Mouse (Mus musculus) limb, embryonic 14.5 days (tissue): ENCODE measurements around the gene Pax2. TPM values are rescaled to one million over a fixed set of nuclear protein-coding genes. Genes with fewer than 3 reads are reported as not detected.

ENCODE experiments used
- ATAC-seq: fragments of 200-750 bp; cut with Nextera tagmentation; 2 replicates; pipeline ENCODE4 v1.8.0; 2017; ENCODE audit warnings: low read depth, moderate number of reproducible peaks, moderate TSS enrichment; ENCODE audit not compliant: low FRiP score
- DNase-seq: peaks from one replicate; pipeline ENCODE4 v3.0.0-alpha.2; 2015; ENCODE audit warnings: low spot score
- H3K27ac ChIP-seq: fragments of 300-500 bp; sonication (generic); replicated peaks from 2 replicates; pipeline ENCODE4 v1.5.1; 2014; ENCODE audit warnings: low read depth, mild to moderate bottlenecking, low read length, moderate library complexity, mixed read lengths
- H3K27me3 ChIP-seq: fragments of 300-500 bp; sonication (generic); 2 replicates; pipeline ENCODE4 v1.6.1; 2014; ENCODE audit warnings: low read length, mixed read lengths; ENCODE audit not compliant: control insufficient read depth, insufficient read depth
- H3K36me3 ChIP-seq: fragments of 300-500 bp; sonication (generic); 2 replicates; pipeline ENCODE4 v1.6.1; 2014; ENCODE audit warnings: mild to moderate bottlenecking, low read length, moderate library complexity, mixed read lengths; ENCODE audit not compliant: control insufficient read depth, insufficient read depth
- H3K4me1 ChIP-seq: fragments of 300-500 bp; sonication (generic); 2 replicates; pipeline ENCODE4 v1.6.1; 2014; ENCODE audit warnings: antibody characterized with exemption, low read length, mixed read lengths; ENCODE audit not compliant: control insufficient read depth, insufficient read depth
- H3K4me2 ChIP-seq: fragments of 300-500 bp; sonication (generic); replicated peaks from 2 replicates; pipeline ENCODE4 v1.6.1; 2014; ENCODE audit warnings: low read depth, mild to moderate bottlenecking, low read length, moderate library complexity; ENCODE audit not compliant: severe bottlenecking
- H3K4me3 ChIP-seq: fragments of 300-500 bp; sonication (generic); replicated peaks from 2 replicates; pipeline ENCODE4 v1.5.1; 2014; ENCODE audit warnings: low read length
- H3K9ac ChIP-seq: fragments of 300-500 bp; sonication (generic); 2 replicates; pipeline ENCODE4 v1.6.1; 2014; ENCODE audit warnings: mild to moderate bottlenecking, low read depth, low read length, moderate library complexity; ENCODE audit not compliant: severe bottlenecking
- H3K9me3 ChIP-seq: fragments of 300-500 bp; sonication (generic); 2 replicates; pipeline ENCODE4 v1.6.1; 2016; ENCODE audit warnings: low read length; ENCODE audit not compliant: control insufficient read depth
- POLR2A ChIP-seq: fragments of 200-500 bp; IDR thresholded peaks from 2 replicates; pipeline ENCODE4 v1.8.0; 2012; ENCODE audit warnings: inconsistent platforms, mild to moderate bottlenecking, moderate library complexity, borderline replicate concordance; ENCODE audit not compliant: insufficient read depth, insufficient read length; ENCODE audit errors: extremely low read depth
- WGBS: fragments of 180-500 bp; shearing (Covaris S2); extraction: QIAGEN DNeasy Blood & Tissue Kit; methylation state at CpG from one replicate; pipeline ENCODE4 v1.1.7; 2014; 5-methylcytosine and 5-hydroxymethylcytosine counted together
- microRNA-seq: library from miRNA; unstranded; fragments of <30 nt; microRNA quantifications from one replicate; pipeline ENCODE4, GENCODE M21; 2016
- polyA plus RNA-seq, 2 experiments: library from polyadenylated mRNA; depleted of rRNA in 1 of 2; stranded (reverse) in 1 of 2; unstranded in 1 of 2; fragments of >200 nt; fragmentation: Nextera tagmentation in 1 of 2; extraction: Ambion mirVana in 1 of 2; gene quantifications; 2 replicates each; pipeline versions ENCODE4 v1.2.1 to v1.2.3; 2012 to 2014

Gene Pax2
- polyA plus RNA-seq, 2 experiments, result 0.05 TPM; not detected in 1

DNA sequence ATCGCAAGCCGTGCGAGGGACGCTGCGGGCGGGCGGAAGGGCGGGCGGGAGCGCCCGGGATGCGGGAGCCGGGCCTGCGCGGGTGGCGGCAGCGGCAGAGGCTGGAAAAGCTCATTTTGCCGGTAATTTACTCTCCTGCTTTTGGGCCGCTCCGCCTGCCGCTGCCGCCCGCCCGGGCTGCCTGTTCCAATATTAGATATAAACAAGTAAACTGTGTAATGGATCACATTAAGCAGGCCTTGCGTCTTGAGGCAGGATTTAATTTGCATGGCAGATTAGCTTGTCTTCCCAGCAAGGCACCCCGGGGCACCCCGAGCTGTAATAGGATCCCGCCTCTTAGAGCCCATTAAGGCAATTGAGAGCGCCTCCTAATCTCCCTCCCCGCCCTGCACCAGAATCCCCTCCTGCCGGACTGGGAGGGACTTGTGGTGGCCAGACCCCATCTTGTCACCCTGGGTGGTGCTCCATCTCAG is 126.7 kb downstream of the Pax2 start:
- H3K4me2 ChIP-seq, result peak overlapping the region; percentile 48
- H3K27ac ChIP-seq, result no peak overlapping the region
- DNase-seq (peak; percentile 17), ATAC-seq (peak; percentile 44; the same call in 1 of the 2 replicates)
- H3K27me3 ChIP-seq, result peaks cover 4% of the 10 kb centered on the region; the same call in 1 of the 2 replicates
- H3K9ac ChIP-seq, result peak overlapping the region; percentile 60
- no peak for TF ChIP-seq POLR2A
- no peaks in the 10 kb centered on the region for H3K4me1 ChIP-seq
- H3K4me3 ChIP-seq, result peak overlapping the region; percentile 33
- no peaks in the 10 kb centered on the region for H3K36me3 ChIP-seq
- 2% methylated on average over 29 of the region's 31 CpGs for WGBS
- H3K9me3 ChIP-seq, result no peaks in the 10 kb centered on the region

DNA sequence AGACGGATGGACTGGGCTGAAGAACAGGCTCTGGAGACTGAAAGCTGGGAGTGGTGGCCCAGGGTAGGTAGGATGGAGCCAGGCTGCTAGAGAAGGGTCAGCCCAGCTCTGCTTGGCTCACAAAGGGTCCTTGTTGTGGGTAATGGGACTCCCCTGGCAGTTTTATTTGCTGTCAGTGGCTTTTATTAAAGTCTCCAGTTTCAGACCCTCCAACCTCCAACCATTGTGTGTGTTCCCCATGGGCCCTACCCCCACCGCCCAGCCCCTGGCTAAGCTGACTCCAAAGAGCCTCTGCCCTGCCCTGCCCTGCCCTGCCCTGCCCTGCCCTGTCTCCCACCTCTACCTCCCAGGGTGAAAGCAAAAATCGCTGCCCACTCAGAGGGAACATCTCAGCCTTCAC is 128.5 kb downstream of the Pax2 start:
- no peak overlapping the region for H3K27ac ChIP-seq
- peaks cover 4% of the 10 kb centered on the region; the same call in 1 of the 2 replicates for H3K27me3 ChIP-seq
- no peak overlapping the region for H3K9ac ChIP-seq
- no peaks in the 10 kb centered on the region for H3K9me3 ChIP-seq
- 12% methylated on average over 3 of the region's 3 CpGs for WGBS
- DNase-seq (no peak), ATAC-seq (no peak)
- no peak for TF ChIP-seq POLR2A
- no peak overlapping the region for H3K4me2 ChIP-seq
- no peaks in the 10 kb centered on the region for H3K4me1 ChIP-seq
- H3K36me3 ChIP-seq, result no peaks in the 10 kb centered on the region
- no peak overlapping the region for H3K4me3 ChIP-seq

DNA sequence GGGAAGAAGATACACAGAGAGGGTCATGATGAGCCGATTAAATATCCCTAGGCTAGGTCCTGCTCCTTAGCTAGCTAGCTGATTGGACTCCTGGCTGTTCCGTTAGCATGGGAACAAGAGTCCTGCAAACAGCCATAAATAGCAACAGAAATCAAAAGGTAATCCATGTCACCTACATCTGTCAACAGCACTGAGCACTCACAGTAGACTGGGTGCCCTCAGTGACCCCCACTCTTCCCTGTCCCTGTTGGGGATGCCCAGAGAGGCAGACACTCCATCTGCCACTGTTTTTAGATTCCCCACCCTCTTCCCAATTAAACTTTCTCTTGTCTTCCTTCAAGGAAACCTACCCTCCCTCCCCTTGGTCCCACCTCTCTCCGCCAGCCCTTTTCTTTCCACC is 130.6 kb downstream of the Pax2 start:
- Histone ChIP-seq H3K4me3 (no peak overlapping the region), H3K36me3 (no peaks in the 10 kb centered on the region), H3K4me2 (no peak overlapping the region), H3K4me1 (no peaks in the 10 kb centered on the region), H3K9ac (no peak overlapping the region), H3K9me3 (no peaks in the 10 kb centered on the region), H3K27ac (no peak overlapping the region), H3K27me3 (peaks cover 4% of the 10 kb centered on the region; the same call in 1 of the 2 replicates)
- WGBS, result 31% methylated on average over 3 of the region's 3 CpGs
- DNase-seq (no peak), ATAC-seq (no peak)
- no peak for TF ChIP-seq POLR2A

Small RNA genes lying within 50 kb of the gene (microRNA-seq; reads per million reads assigned to microRNA genes)
- gene Mir6405, result not detected

Other genes starting within 250 kb of the Pax2 start
- gene Sec31b, start 210.2 kb upstream of the Pax2 start, polyA plus RNA-seq (2012; rRNA removed), result 1.5 and 1.6 TPM in 2 replicates
- gene Sec31b, start 210.2 kb upstream of the Pax2 start, polyA plus RNA-seq (2014; fragmentation: Nextera tagmentation; extraction: Ambion mirVana), result 0.14 and 0.34 TPM in 2 replicates
- not detected in 2 replicates for gene Gm20538, start 203.2 kb upstream of the Pax2 start, polyA plus RNA-seq (2012; rRNA removed)
- gene Gm20538, start 203.2 kb upstream of the Pax2 start, polyA plus RNA-seq (2014; fragmentation: Nextera tagmentation; extraction: Ambion mirVana), result not detected in 2 replicates
- 334 and 452 TPM in 2 replicates for gene Ndufb8, start 200.6 kb upstream of the Pax2 start, polyA plus RNA-seq (2012; rRNA removed)
- gene Ndufb8, start 200.6 kb upstream of the Pax2 start, polyA plus RNA-seq (2014; fragmentation: Nextera tagmentation; extraction: Ambion mirVana), result 487 and 542 TPM in 2 replicates
- 30.1 and 34.0 TPM in 2 replicates for gene Hif1an, start 193.2 kb upstream of the Pax2 start, polyA plus RNA-seq (2012; rRNA removed)
- 27.3 and 28.1 TPM in 2 replicates for gene Hif1an, start 193.2 kb upstream of the Pax2 start, polyA plus RNA-seq (2014; fragmentation: Nextera tagmentation; extraction: Ambion mirVana)
- gene Slf2, start 175.1 kb downstream of the Pax2 start, polyA plus RNA-seq (2012; rRNA removed), result 28.3 and 35.0 TPM in 2 replicates
- 39.1 and 41.6 TPM in 2 replicates for gene Slf2, start 175.1 kb downstream of the Pax2 start, polyA plus RNA-seq (2014; fragmentation: Nextera tagmentation; extraction: Ambion mirVana)
- 61.3 and 79.8 TPM in 2 replicates for gene Sema4g, start 233.1 kb downstream of the Pax2 start, polyA plus RNA-seq (2012; rRNA removed)
- gene Sema4g, start 233.1 kb downstream of the Pax2 start, polyA plus RNA-seq (2014; fragmentation: Nextera tagmentation; extraction: Ambion mirVana), result 5.4 and 7.3 TPM in 2 replicates
- gene Twnk, start 249.6 kb downstream of the Pax2 start, polyA plus RNA-seq (2012; rRNA removed), result 13.6 and 15.9 TPM in 2 replicates
- gene Twnk, start 249.6 kb downstream of the Pax2 start, polyA plus RNA-seq (2014; fragmentation: Nextera tagmentation; extraction: Ambion mirVana), result 12.5 and 13.3 TPM in 2 replicates